Mouse (Mus musculus): ENCODE data around the gene Lmna. TPM values are rescaled to one million over a fixed set of nuclear protein-coding genes. Genes with fewer than 3 reads are reported as not detected.

Gene Lmna
- 10 to 100 TPM; 59.0 to 76.0 (median 67.8) TPM for total RNA-seq (2022)

- peak; percentile 85 to 91 for DNase-seq (ENCODE audit: low spot score in 2 of 2)
Measured at GRCm38 (mm10) chr3:88509692-88510420, at the start of gene Lmna. Gene Lmna, minus strand, starts transcription at chr3:88509956.

GRCm38 (mm10) chr3:88556616-88557015, 46.9 kb upstream of the Lmna start:
- no peak for DNase-seq (ENCODE audit: low spot score in 2 of 2)

- no peak for DNase-seq (ENCODE audit: low spot score in 2 of 2)
Measured at GRCm38 (mm10) chr3:88555731-88556130, 46.0 kb upstream of the Lmna start.

GRCm38 (mm10) chr3:88555069-88555605, 45.4 kb upstream of the Lmna start:
- no peak for DNase-seq (ENCODE audit: low spot score in 2 of 2)

- no peak for DNase-seq (ENCODE audit: low spot score in 2 of 2)
Measured at GRCm38 (mm10) chr3:88553880-88554586, 44.3 kb upstream of the Lmna start.

GRCm38 (mm10) chr3:88553525-88553879, 43.7 kb upstream of the Lmna start, which contains the start of gene Ubqln4:
Gene Ubqln4, plus strand, starts transcription at chr3:88553758.
- DNase-seq (ENCODE audit: low spot score in 2 of 2) = peak; percentile 91

- peak; percentile 98 to 99 for DNase-seq (ENCODE audit: low spot score in 2 of 2)
Measured at GRCm38 (mm10) chr3:88552676-88553524, 43.1 kb upstream of the Lmna start, which contains the start of gene Lamtor2. Gene Lamtor2, minus strand, starts transcription at chr3:88553074.

- no peak for DNase-seq (ENCODE audit: low spot score in 2 of 2)
Measured at GRCm38 (mm10) chr3:88552082-88552645, 42.4 kb upstream of the Lmna start.

- DNase-seq (ENCODE audit: low spot score in 2 of 2) = no peak
Measured at GRCm38 (mm10) chr3:88551586-88551985, 41.8 kb upstream of the Lmna start.

- DNase-seq (ENCODE audit: low spot score in 2 of 2) = no peak
Measured at GRCm38 (mm10) chr3:88548180-88548917, 38.6 kb upstream of the Lmna start, which contains the start of gene Rab25. Gene Rab25, minus strand, starts transcription at chr3:88548300.

GRCm38 (mm10) chr3:88546674-88547418, 37.1 kb upstream of the Lmna start:
- no peak for DNase-seq (ENCODE audit: low spot score in 2 of 2)

- DNase-seq (ENCODE audit: low spot score in 2 of 2) = no peak
Measured at GRCm38 (mm10) chr3:88544955-88545591, 35.3 kb upstream of the Lmna start.

GRCm38 (mm10) chr3:88544514-88544913, 34.8 kb upstream of the Lmna start:
- no peak for DNase-seq (ENCODE audit: low spot score in 2 of 2)

- DNase-seq (ENCODE audit: low spot score in 2 of 2) = no peak
Measured at GRCm38 (mm10) chr3:88543651-88544410, 34.1 kb upstream of the Lmna start.

GRCm38 (mm10) chr3:88543174-88543573, 33.4 kb upstream of the Lmna start:
- DNase-seq (ENCODE audit: low spot score in 2 of 2) = no peak

GRCm38 (mm10) chr3:88542486-88542885, 32.7 kb upstream of the Lmna start:
- no peak for DNase-seq (ENCODE audit: low spot score in 2 of 2)

- no peak for DNase-seq (ENCODE audit: low spot score in 2 of 2)
Measured at GRCm38 (mm10) chr3:88541622-88542401, 32.1 kb upstream of the Lmna start.

GRCm38 (mm10) chr3:88540085-88540484, 30.3 kb upstream of the Lmna start:
- DNase-seq (ENCODE audit: low spot score in 2 of 2) = no peak

Data from gastrocnemius, adult 8-10 months (tissue).